In the genomic region with DNA sequence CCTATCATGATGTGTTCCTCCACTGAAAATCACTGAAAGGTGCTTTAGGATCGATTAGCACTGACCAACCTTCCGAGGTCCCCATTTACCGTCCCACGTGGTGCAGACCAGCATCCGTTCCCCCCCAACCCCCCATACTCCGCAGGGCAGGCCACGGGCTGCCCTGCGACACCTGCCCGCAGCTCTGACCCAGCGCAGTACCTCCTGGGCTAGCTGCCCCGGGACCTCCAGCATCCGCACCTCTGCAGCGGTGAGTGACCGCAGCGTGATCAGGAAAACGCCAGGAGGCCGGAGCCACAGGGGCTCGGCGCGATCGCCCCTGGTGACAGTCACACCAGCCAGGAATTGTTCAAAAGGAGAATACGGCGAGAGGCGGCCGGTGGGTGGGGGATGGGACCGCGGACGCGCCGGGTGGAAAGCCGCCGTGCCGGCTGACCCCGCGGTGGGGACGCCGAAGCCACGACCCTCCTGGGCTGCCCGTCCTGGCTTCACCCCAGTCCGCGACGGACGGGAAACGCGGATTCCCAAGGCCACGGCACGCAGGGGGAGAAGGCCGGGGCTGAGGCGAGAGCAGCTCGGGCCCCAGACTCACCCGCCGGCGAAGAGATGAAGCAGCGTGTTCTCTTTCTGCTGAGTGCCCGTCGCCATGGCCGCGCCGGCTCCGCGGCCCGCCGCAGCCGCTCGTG, we compare ENCODE assay signal across 8 mouse cellular contexts. TPM values are rescaled to one million over a fixed set of nuclear protein-coding genes. Genes with fewer than 3 reads are reported as not detected.
DNase-seq lines count a peak whose midpoint lies in the region; ATAC-seq and TF ChIP-seq lines count a peak whose summit lies in the region.

No protein-coding gene starts in this region.

- no peak for TF ChIP-seq POLR2A in testis, adult 2 months (IDR thresholded peaks at IDR 0.05; ENCODE audit: control insufficient read depth, low read depth, low read length)

- peak overlapping the region; percentile 86 for H3K27ac ChIP-seq in testis, adult 2 months (ENCODE audit: control insufficient read depth, insufficient read depth, low read depth, low read length)
- peak overlapping the region; percentile 71 for H3K27ac ChIP-seq in forebrain, postnatal 0 days (ENCODE audit: low read depth, low read length)
- H3K27ac ChIP-seq in midbrain, postnatal 0 days (ENCODE audit: low read depth, low read length) = peak overlapping the region; percentile 69

- no peaks in the 10 kb centered on the region for H3K9me3 ChIP-seq in erythroblast, embryonic 14.5 days (ENCODE audit: control insufficient read depth, low read length)
- no peaks in the 10 kb centered on the region for H3K9me3 ChIP-seq in forebrain, postnatal 0 days (ENCODE audit: low read length)
- no peaks in the 10 kb centered on the region for H3K9me3 ChIP-seq in midbrain, postnatal 0 days (ENCODE audit: low read length)

- H3K4me1 ChIP-seq in erythroblast, embryonic 14.5 days (ENCODE audit: control insufficient read depth) = peaks cover 19% of the 10 kb centered on the region
- H3K4me1 ChIP-seq in testis, adult 2 months (ENCODE audit: control insufficient read depth, insufficient read depth, low read length) = peaks cover 10% of the 10 kb centered on the region
- peaks cover 10% of the 10 kb centered on the region; the same call in 1 of the 2 replicates for H3K4me1 ChIP-seq in forebrain, postnatal 0 days (ENCODE audit: insufficient read depth)
- H3K4me1 ChIP-seq in midbrain, postnatal 0 days (ENCODE audit: insufficient read depth, low read length) = 0 out of 2 replicates have a peak, but pooled peaks cover 3% of the 10 kb centered on the region

- peak overlapping the region; percentile 72 for H3K4me3 ChIP-seq in erythroblast, embryonic 14.5 days (replicated peaks)
- H3K4me3 ChIP-seq in testis, adult 2 months (ENCODE audit: control insufficient read depth, low read depth, low read length) = peak overlapping the region; percentile 96
- H3K4me3 ChIP-seq in forebrain, postnatal 0 days (ENCODE audit: low read depth, low read length) = peak overlapping the region; percentile 82
- H3K4me3 ChIP-seq in midbrain, postnatal 0 days (ENCODE audit: low read depth, low read length) = peak overlapping the region; percentile 58

- H3K27me3 ChIP-seq in erythroblast, embryonic 14.5 days (ENCODE audit: control insufficient read depth) = peaks cover 33% of the 10 kb centered on the region
- H3K27me3 ChIP-seq in testis, adult 2 months (ENCODE audit: control insufficient read depth, insufficient read depth, low read length) = no peaks in the 10 kb centered on the region
- peaks cover 5% of the 10 kb centered on the region; the same call in 1 of the 2 replicates for H3K27me3 ChIP-seq in forebrain, postnatal 0 days (ENCODE audit: insufficient read depth, low read length)
- no peaks in the 10 kb centered on the region for H3K27me3 ChIP-seq in midbrain, postnatal 0 days (ENCODE audit: insufficient read depth, low read length)

- peak overlapping the region; percentile 98 for H3K4me2 ChIP-seq in forebrain, postnatal 0 days (ENCODE audit: low read depth)
- peak overlapping the region; percentile 99 for H3K4me2 ChIP-seq in midbrain, postnatal 0 days (ENCODE audit: low read depth, low read length, poor library complexity, severe bottlenecking)

- 1% methylated on average over 62 of the region's 65 CpGs for WGBS in forebrain, postnatal 0 days
- 1% methylated on average over 53 of the region's 65 CpGs for WGBS in midbrain, postnatal 0 days

- no peak for TF ChIP-seq CTCF in testis, adult 2 months (IDR thresholded peaks at IDR 0.05; ENCODE audit: control insufficient read depth, insufficient read depth, insufficient replicate concordance, low read depth, low read length)
- TF ChIP-seq CTCF in forebrain, postnatal 0 days (IDR thresholded peaks at IDR 0.05; ENCODE audit: low read depth) = no peak
- TF ChIP-seq CTCF in midbrain, postnatal 0 days (IDR thresholded peaks at IDR 0.05) = no peak

- H3K9ac ChIP-seq in forebrain, postnatal 0 days = peak overlapping the region; percentile 75
- H3K9ac ChIP-seq in midbrain, postnatal 0 days (replicated peaks; ENCODE audit: low read length, poor library complexity, severe bottlenecking) = peak overlapping the region; percentile 66

- DNase-seq in testis, postnatal 14 days (ENCODE audit: low spot score) = no peak
- DNase-seq in forebrain, postnatal 0 days = peak; percentile 31
- DNase-seq in kidney, postnatal 25 days = peak; percentile 37 to 67
- peak; percentile 14 for DNase-seq in midbrain, postnatal 0 days (ENCODE audit: low spot score)
- no peak for DNase-seq in urinary bladder, postnatal 36 days (ENCODE audit: low spot score in 2 of 2)

- peaks cover 2% of the 10 kb centered on the region; the same call in 1 of the 2 replicates for H3K36me3 ChIP-seq in erythroblast, embryonic 14.5 days (ENCODE audit: control insufficient read depth)
- H3K36me3 ChIP-seq in testis, adult 2 months (ENCODE audit: control insufficient read depth, insufficient read depth, low read length) = no peaks in the 10 kb centered on the region
- no peaks in the 10 kb centered on the region for H3K36me3 ChIP-seq in forebrain, postnatal 0 days (ENCODE audit: insufficient read depth)
- no peaks in the 10 kb centered on the region for H3K36me3 ChIP-seq in midbrain, postnatal 0 days (ENCODE audit: insufficient read depth, low read length)

- ATAC-seq in erythroblast, adult 5-6 weeks (replicated peaks; ENCODE audit: low FRiP score, poor library complexity, severe bottlenecking) = no peak
- ATAC-seq in forebrain, postnatal 0 days = no peak; the same call in 1 of the 2 replicates
- peak; percentile 76 for ATAC-seq in midbrain, postnatal 0 days (ENCODE audit: low FRiP score)

RNA-seq across cellular contexts. Expression of gene Slc25a33, which starts 0.5 kb away (rescaled TPM):
- 0.09 and 0.16 TPM in 2 replicates for polyA plus RNA-seq in erythroblast, embryonic 14.5 days (2012)
- not detected in 2 replicates for total RNA-seq in erythroblast, adult 5-6 weeks (2015; ENCODE audit: low replicate concordance)
- total RNA-seq in erythroblast, adult 5-6 weeks (2017; ENCODE audit: low replicate concordance) = not detected in 2 replicates
- 56.3 and 57.5 TPM in 2 replicates for polyA plus RNA-seq in testis, adult 2 months (2012; rRNA removed)
- 12.5 and 18.6 TPM in 2 replicates for total RNA-seq in forebrain, postnatal 0 days (2014; rRNA removed)
- polyA plus RNA-seq in forebrain, postnatal 0 days (2015; fragmentation: Nextera tagmentation; extraction: Ambion mirVana) = 26.5 and 29.7 TPM in 2 replicates
- 16.6 and 19.8 TPM in 2 replicates for total RNA-seq in midbrain, postnatal 0 days (2014; rRNA removed)
- 32.7 and 34.8 TPM in 2 replicates for polyA plus RNA-seq in midbrain, postnatal 0 days (2015; fragmentation: Nextera tagmentation; extraction: Ambion mirVana)

RNA-seq across cellular contexts. Expression of gene Tmem201, which starts 35.7 kb away (rescaled TPM):
- polyA plus RNA-seq in erythroblast, embryonic 14.5 days (2012) = 1.4 and 1.5 TPM in 2 replicates
- total RNA-seq in erythroblast, adult 5-6 weeks (2015; ENCODE audit: low replicate concordance) = 2.7 and 23.2 TPM in 2 replicates
- total RNA-seq in erythroblast, adult 5-6 weeks (2017; ENCODE audit: low replicate concordance) = 0.85 and 3.2 TPM in 2 replicates
- polyA plus RNA-seq in testis, adult 2 months (2012; rRNA removed) = 15.7 and 15.8 TPM in 2 replicates
- 38.6 and 50.7 TPM in 2 replicates for total RNA-seq in forebrain, postnatal 0 days (2014; rRNA removed)
- 31.9 and 39.6 TPM in 2 replicates for polyA plus RNA-seq in forebrain, postnatal 0 days (2015; fragmentation: Nextera tagmentation; extraction: Ambion mirVana)
- total RNA-seq in midbrain, postnatal 0 days (2014; rRNA removed) = 55.2 and 67.8 TPM in 2 replicates
- 44.8 and 48.5 TPM in 2 replicates for polyA plus RNA-seq in midbrain, postnatal 0 days (2015; fragmentation: Nextera tagmentation; extraction: Ambion mirVana)

Comparison
In these comparisons a context has a peak if more than half of its experiments do, and no peak if none do; other contexts are left out.
1. DNase-seq: peak in forebrain, postnatal 0 days (single experiment), kidney, postnatal 25 days (2 of 2) and midbrain, postnatal 0 days (single experiment); none in testis, postnatal 14 days (single experiment) and urinary bladder, postnatal 36 days (0 of 2).
2. RNA of gene Slc25a33, which starts 0.5 kb away (polyA plus RNA-seq): 56.3 to 57.5 TPM in testis, adult 2 months, 32.7 to 34.8 TPM in midbrain, postnatal 0 days and 26.5 to 29.7 TPM in forebrain, postnatal 0 days; 0.09 to 0.16 TPM in erythroblast, embryonic 14.5 days; every median in the first group is over 10 times any median in the second.
3. Peak in every context shown above with its lines, with median percentiles within 50 percentile points of each other: H3K4me3 ChIP-seq and H3K27ac ChIP-seq.